Mouse (Mus musculus): ENCODE measurements around the gene Ric1.

Ric1 gene

GRCm38 (mm10) chr19:29607521-29607920 is 85.4 kb downstream of the Ric1 start:
- 74% methylated on average over 4 of the region's 4 CpGs for WGBS

- 33% methylated on average over 4 of the region's 4 CpGs for WGBS
Measured at GRCm38 (mm10) chr19:29608212-29608611, 86.1 kb downstream of the Ric1 start.

DNA sequence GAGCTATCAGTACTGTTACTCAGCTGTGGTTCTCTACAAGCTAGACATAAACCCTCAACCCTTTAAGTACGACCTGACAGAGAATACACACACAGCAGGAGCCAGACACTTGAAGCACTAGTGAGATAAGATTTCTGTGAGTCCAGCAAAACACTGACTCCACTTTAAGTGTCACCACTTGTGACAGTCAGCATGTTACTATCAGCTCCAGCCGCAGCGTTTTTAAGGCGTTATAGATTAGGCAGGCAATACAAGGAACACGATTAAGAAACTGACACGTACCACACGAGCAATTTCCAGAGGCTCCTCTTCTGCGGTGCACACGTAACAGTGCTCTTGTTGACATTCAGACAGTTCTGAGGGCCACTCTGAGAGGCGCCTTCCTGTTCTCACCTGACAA is 88.8 kb downstream of the Ric1 start:
- 91% methylated on average over 10 of the region's 10 CpGs for WGBS

DNA sequence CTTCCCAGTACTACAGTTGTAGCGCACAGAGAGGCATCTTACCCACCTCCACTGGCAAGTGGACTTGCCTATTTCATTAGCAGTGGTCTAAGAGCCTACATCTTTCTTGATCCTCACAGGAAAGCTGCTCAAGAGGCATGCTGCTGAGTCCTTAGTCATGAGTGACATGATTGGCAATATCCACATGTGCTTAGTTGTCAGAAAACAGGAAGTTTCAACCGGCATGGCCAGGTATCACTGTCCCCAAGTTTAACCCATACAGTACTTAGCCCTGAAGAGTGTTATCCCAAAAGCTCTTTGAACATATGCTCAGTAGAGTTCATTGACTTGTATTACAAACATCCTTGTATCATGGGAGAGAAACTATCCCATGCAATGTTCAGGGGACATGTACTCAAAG is 90.0 kb downstream of the Ric1 start:
- WGBS: 84% methylated on average over 2 of the region's 2 CpGs

- 38% methylated on average over 9 of the region's 9 CpGs for WGBS
Measured at GRCm38 (mm10) chr19:29641055-29641454, 119.0 kb downstream of the Ric1 start.

- WGBS: 66% methylated on average over 5 of the region's 5 CpGs
Measured at GRCm38 (mm10) chr19:29641510-29641909, 119.4 kb downstream of the Ric1 start.

- 73% methylated on average over 6 of the region's 6 CpGs for WGBS
Measured at GRCm38 (mm10) chr19:29642211-29642610, 120.1 kb downstream of the Ric1 start.

- 80% methylated on average over 11 of the region's 11 CpGs for WGBS
Measured at GRCm38 (mm10) chr19:29643194-29643922, 121.3 kb downstream of the Ric1 start.

GRCm38 (mm10) chr19:29644747-29645146 is 122.7 kb downstream of the Ric1 start:
- WGBS: 96% methylated on average over 6 of the region's 6 CpGs

DNA sequence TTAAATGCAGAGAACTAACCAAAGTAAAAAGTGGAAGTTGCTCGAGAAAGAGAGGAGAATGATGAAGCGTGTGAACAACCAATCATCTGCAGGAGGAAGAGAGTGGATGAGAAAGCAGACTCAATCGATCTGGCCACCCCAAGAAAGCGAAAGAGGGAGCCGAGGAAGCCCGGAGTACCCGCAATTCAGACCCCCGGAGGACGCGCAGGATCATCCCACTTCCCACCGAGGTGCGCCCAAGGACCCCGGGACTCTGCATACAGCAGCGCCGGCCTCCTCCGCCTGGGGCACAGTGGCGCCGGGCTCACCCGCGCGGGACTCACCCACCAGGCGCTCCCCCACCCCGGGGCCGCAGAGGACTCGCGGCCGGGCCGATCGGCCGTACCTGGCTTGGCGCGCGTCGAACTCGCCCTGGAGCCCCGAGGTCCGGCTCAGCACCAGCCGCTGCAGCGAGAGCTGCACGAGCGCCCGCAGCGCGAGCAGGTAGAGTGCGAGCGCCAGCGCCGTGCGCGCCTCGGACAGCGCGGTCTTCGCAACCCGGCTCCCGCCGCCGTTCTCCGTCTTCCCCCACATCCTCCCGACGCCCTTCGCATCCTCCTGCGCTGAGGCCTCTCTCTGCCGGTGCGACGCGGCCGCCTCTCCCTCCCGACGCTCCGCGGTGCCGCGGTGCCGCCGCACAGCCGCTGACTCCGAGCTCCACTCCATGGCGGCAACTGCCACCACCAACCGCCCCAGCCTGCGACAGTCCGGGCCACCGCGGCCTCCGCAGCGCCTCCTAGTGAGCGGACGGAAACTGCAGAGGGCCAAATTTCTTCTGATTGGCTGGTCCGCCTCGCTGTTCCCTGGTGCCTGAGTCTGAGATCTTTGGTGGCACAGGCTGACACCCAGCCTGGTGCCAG is 125.8 kb downstream of the Ric1 start, which contains the start of gene Ermp1:
Ermp1 (minus strand) TSS at position 765 of the 899 bp plus-strand sequence.
- under 1% methylated on average over 89 of the region's 90 CpGs for WGBS

DNA sequence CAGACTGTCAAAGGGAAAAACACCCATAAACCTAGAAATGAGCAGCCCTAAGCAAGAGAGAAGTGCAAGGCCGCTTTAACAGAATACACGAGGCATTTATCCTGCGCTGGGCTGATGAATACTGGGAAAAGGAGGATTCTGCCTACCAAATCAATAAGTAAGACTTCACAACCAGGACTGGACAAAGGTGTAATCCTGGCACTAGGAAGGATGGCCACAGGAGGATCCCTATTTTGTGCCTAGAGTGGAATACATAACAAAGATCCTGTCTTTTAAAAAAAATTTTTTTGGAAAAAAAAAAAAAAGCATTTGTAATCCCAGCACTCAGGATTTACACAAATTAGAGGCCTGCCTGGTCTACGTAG is 126.5 kb downstream of the Ric1 start:
- 23% methylated on average over 4 of the region's 4 CpGs for WGBS

GRCm38 (mm10) chr19:29649683-29650082 is 127.6 kb downstream of the Ric1 start:
- WGBS: 90% methylated on average over 1 of the region's 1 CpGs

- 82% methylated on average over 9 of the region's 9 CpGs for WGBS
Measured at GRCm38 (mm10) chr19:29653768-29654265, 131.7 kb downstream of the Ric1 start.

DNA sequence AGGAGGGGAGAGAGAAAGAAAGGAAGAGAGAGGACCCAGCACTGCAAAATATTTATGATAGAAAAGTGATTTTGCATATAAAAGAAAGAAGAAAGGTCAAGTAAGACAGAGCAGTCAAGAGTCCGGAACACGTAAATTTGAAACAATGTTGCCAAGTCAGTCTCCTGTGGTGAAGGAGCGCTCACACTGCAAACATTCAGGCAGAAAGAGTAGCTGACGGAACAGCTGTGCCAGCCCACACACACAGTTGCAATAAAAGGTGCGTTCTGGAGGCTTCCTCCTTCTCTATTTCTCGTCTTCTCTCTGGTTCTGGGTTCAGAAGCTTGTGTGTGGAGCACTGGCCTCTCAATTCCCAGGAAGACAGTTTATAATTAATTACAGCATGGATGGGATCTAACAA is 133.1 kb downstream of the Ric1 start:
- WGBS: 41% methylated on average over 6 of the region's 6 CpGs

DNA sequence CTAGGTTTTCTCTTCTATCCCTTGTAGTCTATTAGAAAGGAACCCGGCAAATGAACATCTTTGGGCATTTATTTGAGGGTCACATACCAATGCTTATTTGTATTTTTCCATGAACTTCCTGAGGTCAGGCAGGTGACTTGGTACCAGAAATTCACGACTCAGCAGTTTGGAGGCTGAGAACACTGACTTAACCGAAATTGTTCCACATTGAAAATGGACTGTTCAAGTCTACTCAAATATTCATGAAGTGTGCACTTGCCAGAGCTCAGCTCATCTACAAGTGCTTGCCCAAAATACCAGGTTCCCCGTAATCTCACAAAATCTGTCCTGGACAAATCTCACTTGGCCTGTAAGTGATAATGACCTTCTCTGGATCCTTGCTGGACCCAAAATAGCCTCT is 133.9 kb downstream of the Ric1 start:
- WGBS: 47% methylated on average over 4 of the region's 4 CpGs

Data from cerebral cortex, adult 2 months (tissue).